ENCODE assay signal across 11 mouse cellular contexts in genomic region chr9:75959775-75960174, GRCm38 (mm10). TPM values are rescaled to one million over a fixed set of nuclear protein-coding genes. Genes with fewer than 3 reads are reported as not detected.
A peak's percentile ranks its signal among the peaks of the same experiment; 100 is the strongest.
DNase-seq lines count a peak whose midpoint lies in the region; ATAC-seq and TF ChIP-seq lines count a peak whose summit lies in the region.
"Had no signal": no experiment of that assay in that cellular context is flagged by ENCODE, and none has a peak within 500 bp of the region (broad histone marks: within the 10 kb centered on the region; RNA-seq: fewer than 3 reads in every experiment).

No protein-coding gene starts in this region.

- TF ChIP-seq EP300 in liver, postnatal 0 days (IDR thresholded peaks at IDR 0.05; ENCODE audit: low read depth): no peak

- no peak overlapping the region for H3K4me2 ChIP-seq in liver, embryonic 12.5 days
- H3K4me2 ChIP-seq in liver, postnatal 0 days (ENCODE audit: low read depth, low read length): no peak overlapping the region
- H3K4me2 ChIP-seq: neural tube, embryonic 13.5 days had no signal

- peak; percentile 87 for ATAC-seq in liver, embryonic 12.5 days
- no peak for ATAC-seq in liver, postnatal 0 days

- no peak for TF ChIP-seq CTCF in liver, postnatal 0 days (IDR thresholded peaks at IDR 0.05; ENCODE audit: low read depth)

- H3K27me3 ChIP-seq in liver, embryonic 12.5 days (replicated peaks): no peaks in the 10 kb centered on the region
- no peaks in the 10 kb centered on the region for H3K27me3 ChIP-seq in liver, postnatal 0 days (ENCODE audit: insufficient read depth, low read length)
- H3K27me3 ChIP-seq in limb, embryonic 10.5 days (ENCODE audit: low read depth, poor library complexity, severe bottlenecking): no peaks in the 10 kb centered on the region
- H3K27me3 ChIP-seq: neural tube, embryonic 13.5 days had no signal

- no peak overlapping the region for H3K9ac ChIP-seq in liver, embryonic 12.5 days
- H3K9ac ChIP-seq in liver, postnatal 0 days (replicated peaks): no peak overlapping the region
- H3K9ac ChIP-seq: neural tube, embryonic 13.5 days had no signal

- intact Hi-C loops in gastrocnemius, postnatal 36 days (cut with DNase I): no loop called here

- H3K36me3 ChIP-seq in liver, embryonic 12.5 days: no peaks in the 10 kb centered on the region
- H3K36me3 ChIP-seq in liver, postnatal 0 days (replicated peaks; ENCODE audit: insufficient read depth, low read length): no peaks in the 10 kb centered on the region
- no peaks in the 10 kb centered on the region for H3K36me3 ChIP-seq in limb, embryonic 10.5 days
- H3K36me3 ChIP-seq: neural tube, embryonic 13.5 days had no signal

- no peak for DNase-seq in liver, postnatal 0 days
- peak; percentile 59 for DNase-seq in embryo, embryonic 10 days (ENCODE audit: low spot score)
- no peak for DNase-seq in limb, embryonic 10.5 days (ENCODE audit: low spot score)
- DNase-seq in lung, postnatal 36 days: peak; percentile 45
- DNase-seq in left cerebral cortex, adult 8-10 months (ENCODE audit: low spot score in 2 of 2): no peak
- no peak for DNase-seq in gastrocnemius, postnatal 36 days
- DNase-seq: cerebellum, postnatal 36 days; gastrocnemius, postnatal 10 days had no signal

- H3K4me1 ChIP-seq in liver, embryonic 12.5 days: peaks cover 9% of the 10 kb centered on the region
- no peaks in the 10 kb centered on the region for H3K4me1 ChIP-seq in liver, postnatal 0 days (ENCODE audit: insufficient read depth)
- H3K4me1 ChIP-seq in limb, embryonic 10.5 days: peaks cover 30% of the 10 kb centered on the region
- H3K4me1 ChIP-seq: neural tube, embryonic 13.5 days had no signal

- H3K9me3 ChIP-seq in liver, embryonic 12.5 days (replicated peaks): no peaks in the 10 kb centered on the region
- no peaks in the 10 kb centered on the region for H3K9me3 ChIP-seq in liver, postnatal 0 days (ENCODE audit: low read length)
- no peaks in the 10 kb centered on the region for H3K9me3 ChIP-seq in limb, embryonic 10.5 days (replicated peaks)
- H3K9me3 ChIP-seq: neural tube, embryonic 13.5 days had no signal

- WGBS in liver, embryonic 12.5 days (ENCODE audit: insufficient replicate concordance): 50% methylated on average over 3 of the region's 3 CpGs
- 48% methylated on average over 3 of the region's 3 CpGs for WGBS in liver, postnatal 0 days (ENCODE audit: insufficient replicate concordance)
- 29% methylated on average over 3 of the region's 3 CpGs for WGBS in limb, embryonic 10.5 days

- H3K4me3 ChIP-seq in liver, embryonic 12.5 days: no peak overlapping the region
- H3K4me3 ChIP-seq in liver, postnatal 0 days (ENCODE audit: low read depth, low read length): no peak overlapping the region
- H3K4me3 ChIP-seq in limb, embryonic 10.5 days: no peak overlapping the region
- H3K4me3 ChIP-seq: neural tube, embryonic 13.5 days had no signal

- no peak overlapping the region for H3K27ac ChIP-seq in liver, embryonic 12.5 days
- H3K27ac ChIP-seq in liver, postnatal 0 days (ENCODE audit: low read depth): no peak overlapping the region
- peak overlapping the region; percentile 58; the same call in 1 of the 2 replicates for H3K27ac ChIP-seq in limb, embryonic 10.5 days
- H3K27ac ChIP-seq: neural tube, embryonic 13.5 days had no signal

RNA-seq across cellular contexts. Expression of gene Hmgcll1, which starts 54.9 kb away (rescaled TPM):
- 0.21 and 0.57 TPM in 2 replicates for polyA plus RNA-seq in liver, embryonic 12.5 days (2016; fragmentation: Nextera tagmentation; extraction: Ambion mirVana)
- polyA plus RNA-seq in liver, postnatal 0 days (2015; fragmentation: Nextera tagmentation; extraction: Ambion mirVana): 0.32 and 0.35 TPM in 2 replicates
- polyA plus RNA-seq in limb, embryonic 10.5 days (2016; fragmentation: Nextera tagmentation; extraction: Ambion mirVana): 2.9 and 5.7 TPM in 2 replicates
- 10 to 100 TPM; 15.5 to 22.3 (median 19.0) TPM for total RNA-seq in left cerebral cortex, adult 8-10 months (2022)
- total RNA-seq in gastrocnemius, postnatal 36 days (2021): under 1 TPM; 0.07 to 0.18 TPM
- total RNA-seq: hematopoietic stem cell, adult 5-6 weeks had no signal

Comparison
In these comparisons a context has a peak if more than half of its experiments do, and no peak if none do; other contexts are left out.
1. DNase-seq: peak in embryo, embryonic 10 days (single experiment) and lung, postnatal 36 days (single experiment); none in liver, postnatal 0 days (single experiment), limb, embryonic 10.5 days (single experiment), left cerebral cortex, adult 8-10 months (0 of 2) and gastrocnemius, postnatal 36 days (0 of 2).